Mouse (Mus musculus): Measurements from ENCODE around the gene Mapkapk3.

GRCm38 (mm10) chr9:107307099-107307872 lies 17.6 kb upstream of the Mapkapk3 start:
- no peak for TF ChIP-seq CTCF (IDR thresholded peaks at IDR 0.05; ENCODE audit: extremely low read depth, insufficient read depth, insufficient read length, insufficient replicate concordance)
- no peak for TF ChIP-seq POLR2A (IDR thresholded peaks at IDR 0.05; ENCODE audit: low read depth, low read length)

All from spleen, adult 2 months (tissue).